ENCODE assay signal across 15 mouse cellular contexts in the genomic region with DNA sequence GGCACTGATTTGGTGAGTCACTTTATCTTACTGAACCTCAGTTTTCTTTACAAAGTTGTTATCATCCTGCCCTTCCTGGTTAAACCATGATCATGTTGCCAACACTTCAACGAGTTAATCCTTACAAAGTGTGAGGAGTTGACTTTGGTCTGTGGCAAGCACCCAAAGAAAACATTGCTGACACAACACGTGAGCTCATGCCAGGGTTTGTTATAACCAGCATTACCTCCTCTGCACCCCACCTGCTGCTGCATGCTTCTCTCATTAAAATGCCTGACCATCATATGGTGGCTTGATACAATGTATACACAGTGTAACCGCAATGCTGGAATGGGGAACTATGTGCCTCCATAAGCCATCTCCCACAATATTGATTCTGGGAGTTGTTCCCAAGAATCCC.
DNase-seq lines count a peak whose midpoint lies in the region; ATAC-seq and TF ChIP-seq lines count a peak whose summit lies in the region.
"Had no signal": no experiment of that assay in that cellular context is flagged by ENCODE, and none has a peak within 500 bp of the region (broad histone marks: within the 10 kb centered on the region; RNA-seq: fewer than 3 reads in every experiment).

No protein-coding gene starts in this region.

- 32% methylated on average over 3 of the region's 3 CpGs for WGBS in liver, adult 2 months
- WGBS in liver, embryonic 11.5 days = 79% methylated on average over 3 of the region's 3 CpGs
- WGBS in limb, embryonic 11.5 days = 62% methylated on average over 3 of the region's 3 CpGs
- WGBS in hindbrain, embryonic 13.5 days = 86% methylated on average over 3 of the region's 3 CpGs

- H3K4me3 ChIP-seq in liver, adult 2 months (ENCODE audit: insufficient read depth, low read depth, low read length) = no peak overlapping the region
- no peak overlapping the region for H3K4me3 ChIP-seq in liver, embryonic 11.5 days (ENCODE audit: low read depth, low read length)
- H3K4me3 ChIP-seq in limb, embryonic 11.5 days (ENCODE audit: low read depth, low read length) = no peak overlapping the region
- H3K4me3 ChIP-seq in hindbrain, embryonic 13.5 days = no peak overlapping the region
- H3K4me3 ChIP-seq: intestine, embryonic 15.5 days; limb, embryonic 15.5 days had no signal

- peaks cover 1% of the 10 kb centered on the region; the same call in 1 of the 2 replicates for H3K4me1 ChIP-seq in liver, adult 2 months (ENCODE audit: control insufficient read depth, insufficient read depth, low read length)
- H3K4me1 ChIP-seq in liver, embryonic 11.5 days (replicated peaks; ENCODE audit: control insufficient read depth, insufficient read depth, low read length) = no peaks in the 10 kb centered on the region
- peaks cover 27% of the 10 kb centered on the region for H3K4me1 ChIP-seq in limb, embryonic 11.5 days (ENCODE audit: control insufficient read depth, insufficient read depth, low read length)
- H3K4me1 ChIP-seq in hindbrain, embryonic 13.5 days (replicated peaks) = peaks cover 33% of the 10 kb centered on the region
- H3K4me1 ChIP-seq: intestine, embryonic 15.5 days had no signal

- no peak overlapping the region for H3K27ac ChIP-seq in liver, adult 2 months (replicated peaks; ENCODE audit: insufficient read depth, low read depth, low read length)
- no peak overlapping the region for H3K27ac ChIP-seq in liver, embryonic 11.5 days (ENCODE audit: low read depth, low read length)
- H3K27ac ChIP-seq in limb, embryonic 11.5 days (replicated peaks; ENCODE audit: low read depth, low read length) = 0 out of 2 replicates have a peak overlapping the region, but pooled peaks have one; percentile 47
- H3K27ac ChIP-seq in hindbrain, embryonic 13.5 days = no peak overlapping the region
- H3K27ac ChIP-seq: intestine, embryonic 15.5 days; limb, embryonic 15.5 days had no signal

- no peak overlapping the region for H3K9ac ChIP-seq in liver, adult 2 months (ENCODE audit: low read depth, low read length)
- H3K9ac ChIP-seq in liver, embryonic 11.5 days (ENCODE audit: low read depth, low read length) = no peak overlapping the region
- H3K9ac ChIP-seq in limb, embryonic 11.5 days (ENCODE audit: low read length) = no peak overlapping the region
- H3K9ac ChIP-seq in hindbrain, embryonic 13.5 days = no peak overlapping the region
- H3K9ac ChIP-seq: forebrain, postnatal 0 days; intestine, embryonic 15.5 days; limb, embryonic 15.5 days had no signal

- no peak for TF ChIP-seq POLR2A in liver, adult 2 months (IDR thresholded peaks at IDR 0.05; ENCODE audit: extremely low read depth, insufficient read depth, low read length)

- DNase-seq in liver, adult 2 months (ENCODE audit: extremely low read depth, low read depth, low spot score) = peak; percentile 76
- no peak for DNase-seq in liver, embryonic 11.5 days (ENCODE audit: low spot score)
- peak; percentile 87 to 91 for DNase-seq in kidney, adult 8-10 months
- no peak for DNase-seq in limb, embryonic 11.5 days (ENCODE audit: low spot score)
- DNase-seq in lung, postnatal 36 days = peak; percentile 57
- DNase-seq in thymus, postnatal 36 days = no peak
- no peak for DNase-seq in right cerebral cortex, postnatal 4 days
- DNase-seq: adrenal gland, postnatal 25 days; forebrain, postnatal 0 days; gastrocnemius, postnatal 10 days; retina, postnatal 1 day had no signal

- H3K4me2 ChIP-seq in liver, embryonic 11.5 days = no peak overlapping the region
- H3K4me2 ChIP-seq in limb, embryonic 11.5 days (ENCODE audit: low read depth, severe bottlenecking) = no peak overlapping the region
- H3K4me2 ChIP-seq in hindbrain, embryonic 13.5 days = no peak overlapping the region
- H3K4me2 ChIP-seq: intestine, embryonic 15.5 days; limb, embryonic 15.5 days had no signal

- no peak for ATAC-seq in liver, embryonic 11.5 days (replicated peaks; ENCODE audit: low FRiP score)
- no peak for ATAC-seq in limb, embryonic 11.5 days (ENCODE audit: insufficient number of reproducible peaks, low FRiP score, low TSS enrichment, low read depth)
- ATAC-seq in hindbrain, embryonic 13.5 days (ENCODE audit: low FRiP score) = no peak
- ATAC-seq: intestine, embryonic 15.5 days had no signal

- no peaks in the 10 kb centered on the region for H3K9me3 ChIP-seq in liver, embryonic 11.5 days (ENCODE audit: control insufficient read depth, low read length)
- no peaks in the 10 kb centered on the region for H3K9me3 ChIP-seq in limb, embryonic 11.5 days (ENCODE audit: control insufficient read depth, low read length)
- H3K9me3 ChIP-seq in hindbrain, embryonic 13.5 days = no peaks in the 10 kb centered on the region
- H3K9me3 ChIP-seq: intestine, embryonic 15.5 days; limb, embryonic 15.5 days had no signal

- H3K36me3 ChIP-seq in liver, adult 2 months (ENCODE audit: control insufficient read depth, insufficient read depth, low read length) = no peaks in the 10 kb centered on the region
- H3K36me3 ChIP-seq in liver, embryonic 11.5 days (ENCODE audit: control insufficient read depth, insufficient read depth, low read length) = no peaks in the 10 kb centered on the region
- H3K36me3 ChIP-seq in limb, embryonic 11.5 days (ENCODE audit: control insufficient read depth, insufficient read depth, low read length) = no peaks in the 10 kb centered on the region
- no peaks in the 10 kb centered on the region; the same call in 1 of the 2 replicates for H3K36me3 ChIP-seq in hindbrain, embryonic 13.5 days
- H3K36me3 ChIP-seq: G1E; intestine, embryonic 15.5 days; limb, embryonic 15.5 days had no signal

- H3K79me2 ChIP-seq in liver, adult 2 months (ENCODE audit: control insufficient read depth, insufficient read depth, low read length) = no peaks in the 10 kb centered on the region

- no peak for TF ChIP-seq CTCF in liver, adult 2 months (IDR thresholded peaks at IDR 0.05; ENCODE audit: low read depth, low read length)

- no peaks in the 10 kb centered on the region for H3K27me3 ChIP-seq in liver, adult 2 months (ENCODE audit: control insufficient read depth, insufficient read depth, low read length)
- H3K27me3 ChIP-seq in liver, embryonic 11.5 days (replicated peaks; ENCODE audit: control insufficient read depth, insufficient read depth, low read length) = no peaks in the 10 kb centered on the region
- no peaks in the 10 kb centered on the region for H3K27me3 ChIP-seq in limb, embryonic 11.5 days (ENCODE audit: control insufficient read depth, insufficient read depth, low read length)
- H3K27me3 ChIP-seq in hindbrain, embryonic 13.5 days = no peaks in the 10 kb centered on the region
- H3K27me3 ChIP-seq: intestine, embryonic 15.5 days; limb, embryonic 15.5 days had no signal

Comparison
In these comparisons a context has a peak if more than half of its experiments do, and no peak if none do; other contexts are left out.
1. DNase-seq: peak in liver, adult 2 months (single experiment), kidney, adult 8-10 months (2 of 2) and lung, postnatal 36 days (single experiment); none in liver, embryonic 11.5 days (single experiment), limb, embryonic 11.5 days (single experiment), thymus, postnatal 36 days (0 of 2) and right cerebral cortex, postnatal 4 days (single experiment).